Mouse (Mus musculus): Measurements from ENCODE around the gene Scamp1. TPM values are rescaled to one million over a fixed set of nuclear protein-coding genes. Genes with fewer than 3 reads are reported as not detected.

The Scamp1 gene
- total and polyA plus RNA-seq, 2 experiments from 2014 or later = 14.9 to 20.9 TPM

DNA sequence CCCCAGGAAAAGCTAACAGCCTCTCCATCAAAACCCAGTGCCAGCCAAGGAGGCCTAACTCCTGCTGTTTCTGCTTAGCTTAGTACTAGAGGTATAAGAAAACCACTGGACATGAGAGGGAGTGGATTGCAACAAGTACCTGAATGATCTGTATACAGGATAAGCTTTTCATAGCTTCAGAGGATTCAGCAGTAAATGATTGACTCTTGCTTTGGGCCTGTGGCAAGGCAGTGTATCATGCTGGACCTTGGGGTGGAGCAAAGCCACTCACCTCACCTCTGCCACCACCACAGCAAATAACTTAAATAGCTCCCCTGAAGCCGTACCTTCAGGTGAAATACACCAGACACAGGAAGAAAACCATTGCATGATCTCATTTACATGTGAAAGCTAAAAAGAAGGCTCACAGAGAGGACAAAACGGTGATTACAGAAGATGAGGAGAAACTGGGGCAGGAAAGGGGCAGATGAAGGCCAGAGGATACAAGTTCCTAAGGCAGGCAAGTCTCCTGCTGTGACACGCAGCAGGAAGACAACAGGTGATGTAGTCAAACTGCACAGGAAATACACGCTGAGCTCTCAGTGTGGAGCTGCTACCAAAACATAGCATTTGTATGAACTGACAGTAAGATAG is 43.6 kb downstream of the Scamp1 start:
- TF ChIP-seq CTCF (IDR thresholded peaks at IDR 0.05; ENCODE audit: low read depth) = no peak
- TF ChIP-seq EP300 (IDR thresholded peaks at IDR 0.05; ENCODE audit: low read depth) = no peak
- Histone ChIP-seq H3K27ac (ENCODE audit: low read depth) (no peak overlapping the region), H3K9ac (replicated peaks; ENCODE audit: low read depth, low read length) (no peak overlapping the region), H3K4me2 (ENCODE audit: low read depth, low read length) (no peak overlapping the region), H3K27me3 (ENCODE audit: control insufficient read depth, insufficient read depth, low read length) (no peaks in the 10 kb centered on the region), H3K9me3 (replicated peaks; ENCODE audit: control insufficient read depth, low read length) (no peaks in the 10 kb centered on the region), H3K36me3 (replicated peaks; ENCODE audit: control insufficient read depth, insufficient read depth, low read length) (no peaks in the 10 kb centered on the region), H3K4me1 (ENCODE audit: control insufficient read depth, insufficient read depth) (no peaks in the 10 kb centered on the region), H3K4me3 (ENCODE audit: low read depth, low read length) (no peak overlapping the region)
- ATAC-seq (ENCODE audit: insufficient read depth, low read depth) (no peak), DNase-seq (ENCODE audit: low spot score) (no peak)
- 57% methylated on average over 4 of the region's 4 CpGs for WGBS

GRCm38 (mm10) chr13:94240873-94241272 is 44.8 kb downstream of the Scamp1 start:
- TF ChIP-seq CTCF (IDR thresholded peaks at IDR 0.05; ENCODE audit: low read depth) = no peak
- TF ChIP-seq EP300 (IDR thresholded peaks at IDR 0.05; ENCODE audit: low read depth) = no peak
- no peak overlapping the region for H3K4me2 ChIP-seq (ENCODE audit: low read depth, low read length)
- H3K27ac ChIP-seq (ENCODE audit: low read depth) = no peak overlapping the region
- WGBS = 48% methylated on average over 5 of the region's 5 CpGs
- ATAC-seq (ENCODE audit: insufficient read depth, low read depth) = no peak
- no peaks in the 10 kb centered on the region for H3K36me3 ChIP-seq (replicated peaks; ENCODE audit: control insufficient read depth, insufficient read depth, low read length)
- H3K9me3 ChIP-seq (replicated peaks; ENCODE audit: control insufficient read depth, low read length) = no peaks in the 10 kb centered on the region
- no peak for DNase-seq (ENCODE audit: low spot score)
- H3K4me1 ChIP-seq (ENCODE audit: control insufficient read depth, insufficient read depth) = no peaks in the 10 kb centered on the region
- no peak overlapping the region for H3K9ac ChIP-seq (replicated peaks; ENCODE audit: low read depth, low read length)
- no peaks in the 10 kb centered on the region for H3K27me3 ChIP-seq (ENCODE audit: control insufficient read depth, insufficient read depth, low read length)
- H3K4me3 ChIP-seq (ENCODE audit: low read depth, low read length) = no peak overlapping the region

- DNase-seq (ENCODE audit: low spot score) = no peak
- Histone ChIP-seq H3K4me1 (ENCODE audit: control insufficient read depth, insufficient read depth) (no peaks in the 10 kb centered on the region), H3K9ac (replicated peaks; ENCODE audit: low read depth, low read length) (no peak overlapping the region), H3K27ac (ENCODE audit: low read depth) (no peak overlapping the region), H3K4me3 (ENCODE audit: low read depth, low read length) (no peak overlapping the region), H3K27me3 (ENCODE audit: control insufficient read depth, insufficient read depth, low read length) (no peaks in the 10 kb centered on the region), H3K9me3 (replicated peaks; ENCODE audit: control insufficient read depth, low read length) (no peaks in the 10 kb centered on the region), H3K36me3 (replicated peaks; ENCODE audit: control insufficient read depth, insufficient read depth, low read length) (no peaks in the 10 kb centered on the region), H3K4me2 (ENCODE audit: low read depth, low read length) (no peak overlapping the region)
- WGBS = 82% methylated on average over 6 of the region's 6 CpGs
- TF ChIP-seq CTCF (IDR thresholded peaks at IDR 0.05; ENCODE audit: low read depth) (no peak), EP300 (IDR thresholded peaks at IDR 0.05; ENCODE audit: low read depth) (no peak)
- ATAC-seq (ENCODE audit: insufficient read depth, low read depth) = no peak
These were observed 45.5 kb downstream of the Scamp1 start for GRCm38 (mm10) chr13:94240111-94240510.

- no peak overlapping the region for H3K27ac ChIP-seq (ENCODE audit: low read depth)
- H3K4me3 ChIP-seq (ENCODE audit: low read depth, low read length) = no peak overlapping the region
- ATAC-seq (ENCODE audit: insufficient read depth, low read depth) (no peak), DNase-seq (ENCODE audit: low spot score) (no peak)
- no peak for TF ChIP-seq CTCF (IDR thresholded peaks at IDR 0.05; ENCODE audit: low read depth)
- no peak for TF ChIP-seq EP300 (IDR thresholded peaks at IDR 0.05; ENCODE audit: low read depth)
- no peak overlapping the region for H3K9ac ChIP-seq (replicated peaks; ENCODE audit: low read depth, low read length)
- H3K4me1 ChIP-seq (ENCODE audit: control insufficient read depth, insufficient read depth) = no peaks in the 10 kb centered on the region
- no peak overlapping the region for H3K4me2 ChIP-seq (ENCODE audit: low read depth, low read length)
- no peaks in the 10 kb centered on the region for H3K36me3 ChIP-seq (replicated peaks; ENCODE audit: control insufficient read depth, insufficient read depth, low read length)
- WGBS = 56% methylated on average over 4 of the region's 4 CpGs
- no peaks in the 10 kb centered on the region for H3K9me3 ChIP-seq (replicated peaks; ENCODE audit: control insufficient read depth, low read length)
- no peaks in the 10 kb centered on the region for H3K27me3 ChIP-seq (ENCODE audit: control insufficient read depth, insufficient read depth, low read length)
These were observed 46.2 kb downstream of the Scamp1 start for GRCm38 (mm10) chr13:94239488-94239887.

- H3K9ac ChIP-seq (replicated peaks; ENCODE audit: low read depth, low read length) = no peak overlapping the region
- H3K27me3 ChIP-seq (ENCODE audit: control insufficient read depth, insufficient read depth, low read length) = no peaks in the 10 kb centered on the region
- TF ChIP-seq EP300 (IDR thresholded peaks at IDR 0.05; ENCODE audit: low read depth) = no peak
- TF ChIP-seq CTCF (IDR thresholded peaks at IDR 0.05; ENCODE audit: low read depth) = no peak
- 86% methylated on average over 14 of the region's 14 CpGs for WGBS
- DNase-seq (ENCODE audit: low spot score) = no peak
- H3K36me3 ChIP-seq (replicated peaks; ENCODE audit: control insufficient read depth, insufficient read depth, low read length) = peaks cover 26% of the 10 kb centered on the region; the same call in 1 of the 2 replicates
- no peak overlapping the region for H3K4me2 ChIP-seq (ENCODE audit: low read depth, low read length)
- H3K9me3 ChIP-seq (replicated peaks; ENCODE audit: control insufficient read depth, low read length) = no peaks in the 10 kb centered on the region
- H3K4me1 ChIP-seq (ENCODE audit: control insufficient read depth, insufficient read depth) = no peaks in the 10 kb centered on the region
- no peak for ATAC-seq (ENCODE audit: insufficient read depth, low read depth)
- H3K27ac ChIP-seq (ENCODE audit: low read depth) = no peak overlapping the region
- H3K4me3 ChIP-seq (ENCODE audit: low read depth, low read length) = no peak overlapping the region
These were observed 53.8 kb downstream of the Scamp1 start for GRCm38 (mm10) chr13:94231871-94232270.
